Mouse (Mus musculus) lung, embryonic 15.5 days (tissue): ENCODE data around the gene Zcchc9. TPM values are rescaled to one million over a fixed set of nuclear protein-coding genes. Genes with fewer than 3 reads are reported as not detected.
A peak's percentile ranks its signal among the peaks of the same experiment; 100 is the strongest.
"Not testable (repeated sequence)": the region's sequence is repeated elsewhere in the genome, so short reads cannot be mapped to it uniquely, and the experiment has no call there.

Source experiments
- ATAC-seq: fragments of 200-750 bp; cut with Nextera tagmentation; 2 replicates; pipeline ENCODE4 v1.8.0; 2017; ENCODE audit warnings: moderate number of reproducible peaks, borderline replicate concordance; ENCODE audit not compliant: low FRiP score, low TSS enrichment; ENCODE audit errors: extremely low read depth
- H3K27ac ChIP-seq: fragments of 300-500 bp; sonication (generic); 2 replicates; pipeline ENCODE4 v1.5.1; 2015; ENCODE audit warnings: moderate library complexity, mild to moderate bottlenecking, inconsistent platforms
- H3K27me3 ChIP-seq: fragments of 300-500 bp; sonication (generic); 2 replicates; pipeline ENCODE4 v1.6.1; 2015; ENCODE audit warnings: inconsistent platforms
- H3K36me3 ChIP-seq: fragments of 300-500 bp; sonication (generic); 2 replicates; pipeline ENCODE4 v1.6.1; 2015; ENCODE audit warnings: inconsistent platforms
- H3K4me1 ChIP-seq: fragments of 300-500 bp; sonication (generic); 2 replicates; pipeline ENCODE4 v1.6.1; 2015; ENCODE audit warnings: inconsistent platforms
- H3K4me2 ChIP-seq: fragments of 300-500 bp; sonication (generic); 2 replicates; pipeline ENCODE4 v1.6.1; 2015; ENCODE audit warnings: inconsistent platforms, mild to moderate bottlenecking, moderate library complexity
- H3K4me3 ChIP-seq: fragments of 300-500 bp; sonication (generic); 2 replicates; pipeline ENCODE4 v1.5.1; 2015; ENCODE audit warnings: mild to moderate bottlenecking, inconsistent platforms
- H3K9ac ChIP-seq: fragments of 300-500 bp; sonication (generic); 2 replicates; pipeline ENCODE4 v1.6.1; 2015; ENCODE audit warnings: inconsistent platforms
- H3K9me3 ChIP-seq: fragments of 300-500 bp; sonication (generic); 2 replicates; pipeline ENCODE4 v1.6.1; 2016; ENCODE audit warnings: inconsistent platforms
- WGBS: fragments of 180-500 bp; shearing (Covaris S2); methylation state at CpG from one replicate; pipeline ENCODE4 v1.1.7; 2015; 5-methylcytosine and 5-hydroxymethylcytosine counted together
- polyA plus RNA-seq: library from polyadenylated mRNA; unstranded; fragments of >200 nt; fragmentation: Nextera tagmentation; extraction: Ambion mirVana; gene quantifications from 2 replicates; pipeline ENCODE4 v1.2.1, GENCODE M21; 2015

Zcchc9 gene
- polyA plus RNA-seq, 1 experiment from 2014 or later = 33.2 TPM

DNA sequence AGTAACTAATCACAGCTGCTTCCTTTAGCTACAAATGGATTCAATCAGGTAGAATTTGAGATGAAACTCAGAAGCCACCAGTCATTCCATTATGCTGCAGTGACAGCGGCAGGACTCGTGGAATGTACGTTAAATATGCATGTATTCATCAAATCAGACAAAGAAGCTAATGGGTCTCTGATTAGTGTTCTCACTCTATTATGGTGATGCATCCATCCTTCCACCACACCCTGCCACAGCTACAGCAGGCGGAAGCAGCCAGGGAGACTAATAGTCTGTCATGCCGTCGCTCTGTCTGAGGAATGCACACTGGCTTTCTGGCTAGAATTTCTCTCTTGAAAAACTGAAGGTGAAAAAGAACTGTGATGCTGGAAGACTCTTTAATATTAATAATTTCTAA, 11.5 kb downstream of the Zcchc9 start:
- Histone ChIP-seq H3K4me2 (no peak overlapping the region), H3K27me3 (no peaks in the 10 kb centered on the region), H3K9me3 (no peaks in the 10 kb centered on the region), H3K4me1 (no peaks in the 10 kb centered on the region), H3K4me3 (no peak overlapping the region), H3K27ac (no peak overlapping the region), H3K36me3 (peaks cover 44% of the 10 kb centered on the region), H3K9ac (no peak overlapping the region)
- 73% methylated on average over 6 of the region's 6 CpGs for WGBS
- ATAC-seq = no peak

GRCm38 (mm10) chr13:91795593-91795992, 11.9 kb downstream of the Zcchc9 start:
- Histone ChIP-seq H3K4me3 (no peak overlapping the region), H3K4me1 (no peaks in the 10 kb centered on the region), H3K9ac (no peak overlapping the region), H3K36me3 (peaks cover 41% of the 10 kb centered on the region), H3K4me2 (no peak overlapping the region), H3K27me3 (no peaks in the 10 kb centered on the region), H3K27ac (no peak overlapping the region), H3K9me3 (no peaks in the 10 kb centered on the region)
- 76% methylated on average over 10 of the region's 10 CpGs for WGBS
- no peak for ATAC-seq

DNA sequence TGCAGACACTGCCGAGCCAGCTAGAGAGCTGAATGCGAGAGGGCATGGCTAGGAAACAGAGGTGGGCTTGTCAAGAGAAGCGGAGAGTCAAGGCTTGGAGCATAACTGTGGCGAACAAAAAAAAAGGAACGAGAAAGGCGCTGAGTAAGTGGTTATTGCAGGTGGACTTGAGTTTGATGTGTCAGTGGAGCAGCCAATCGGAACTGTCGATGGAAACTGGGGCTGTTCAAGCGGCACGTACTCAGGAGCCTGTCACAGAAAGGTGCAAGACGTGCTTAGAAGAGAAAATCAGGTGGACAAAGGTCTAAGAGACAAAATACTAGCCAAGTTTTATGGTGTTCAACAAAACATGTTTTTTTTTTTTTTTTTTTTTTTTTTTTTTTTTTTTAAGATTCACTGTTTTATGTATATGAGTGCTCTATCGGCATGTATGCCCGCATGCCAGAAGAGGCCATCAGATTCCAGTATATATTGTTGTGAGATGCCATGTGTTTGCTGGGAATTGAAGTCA, 12.5 kb downstream of the Zcchc9 start:
- WGBS = 93% methylated on average over 13 of the region's 13 CpGs
- no peaks in the 10 kb centered on the region for H3K27me3 ChIP-seq
- H3K36me3 ChIP-seq = peaks cover 35% of the 10 kb centered on the region
- H3K4me3 ChIP-seq = no peak overlapping the region
- ATAC-seq = no peak
- no peaks in the 10 kb centered on the region for H3K9me3 ChIP-seq
- no peak overlapping the region for H3K27ac ChIP-seq
- H3K4me1 ChIP-seq = no peaks in the 10 kb centered on the region
- H3K4me2 ChIP-seq = no peak overlapping the region
- no peak overlapping the region for H3K9ac ChIP-seq

- Histone ChIP-seq H3K27ac (no peak overlapping the region), H3K4me1 (no peaks in the 10 kb centered on the region), H3K4me3 (no peak overlapping the region), H3K9ac (no peak overlapping the region), H3K27me3 (no peaks in the 10 kb centered on the region), H3K9me3 (no peaks in the 10 kb centered on the region), H3K36me3 (peaks cover 10% of the 10 kb centered on the region), H3K4me2 (no peak overlapping the region)
- WGBS = 21% methylated on average over 1 of the region's 1 CpGs
- peak; percentile 57; the same call in 1 of the 2 replicates for ATAC-seq
Measured at GRCm38 (mm10) chr13:91792035-91792434, 15.5 kb downstream of the Zcchc9 start.

GRCm38 (mm10) chr13:91779892-91780291, 27.6 kb downstream of the Zcchc9 start:
- no peak overlapping the region for H3K4me2 ChIP-seq
- no peak for ATAC-seq
- H3K27ac ChIP-seq = no peak overlapping the region
- no peak overlapping the region for H3K9ac ChIP-seq
- H3K4me3 ChIP-seq = no peak overlapping the region
- no peaks in the 10 kb centered on the region for H3K27me3 ChIP-seq
- no peaks in the 10 kb centered on the region for H3K9me3 ChIP-seq
- H3K36me3 ChIP-seq = no peaks in the 10 kb centered on the region
- H3K4me1 ChIP-seq = no peaks in the 10 kb centered on the region

GRCm38 (mm10) chr13:91778092-91778491, 29.4 kb downstream of the Zcchc9 start:
- Histone ChIP-seq H3K4me3 (no peak overlapping the region), H3K27me3 (no peaks in the 10 kb centered on the region), H3K4me2 (no peak overlapping the region), H3K27ac (no peak overlapping the region), H3K4me1 (no peaks in the 10 kb centered on the region), H3K9ac (no peak overlapping the region), H3K9me3 (no peaks in the 10 kb centered on the region), H3K36me3 (no peaks in the 10 kb centered on the region)
- ATAC-seq = no peak
- 89% methylated on average over 5 of the region's 5 CpGs for WGBS

DNA sequence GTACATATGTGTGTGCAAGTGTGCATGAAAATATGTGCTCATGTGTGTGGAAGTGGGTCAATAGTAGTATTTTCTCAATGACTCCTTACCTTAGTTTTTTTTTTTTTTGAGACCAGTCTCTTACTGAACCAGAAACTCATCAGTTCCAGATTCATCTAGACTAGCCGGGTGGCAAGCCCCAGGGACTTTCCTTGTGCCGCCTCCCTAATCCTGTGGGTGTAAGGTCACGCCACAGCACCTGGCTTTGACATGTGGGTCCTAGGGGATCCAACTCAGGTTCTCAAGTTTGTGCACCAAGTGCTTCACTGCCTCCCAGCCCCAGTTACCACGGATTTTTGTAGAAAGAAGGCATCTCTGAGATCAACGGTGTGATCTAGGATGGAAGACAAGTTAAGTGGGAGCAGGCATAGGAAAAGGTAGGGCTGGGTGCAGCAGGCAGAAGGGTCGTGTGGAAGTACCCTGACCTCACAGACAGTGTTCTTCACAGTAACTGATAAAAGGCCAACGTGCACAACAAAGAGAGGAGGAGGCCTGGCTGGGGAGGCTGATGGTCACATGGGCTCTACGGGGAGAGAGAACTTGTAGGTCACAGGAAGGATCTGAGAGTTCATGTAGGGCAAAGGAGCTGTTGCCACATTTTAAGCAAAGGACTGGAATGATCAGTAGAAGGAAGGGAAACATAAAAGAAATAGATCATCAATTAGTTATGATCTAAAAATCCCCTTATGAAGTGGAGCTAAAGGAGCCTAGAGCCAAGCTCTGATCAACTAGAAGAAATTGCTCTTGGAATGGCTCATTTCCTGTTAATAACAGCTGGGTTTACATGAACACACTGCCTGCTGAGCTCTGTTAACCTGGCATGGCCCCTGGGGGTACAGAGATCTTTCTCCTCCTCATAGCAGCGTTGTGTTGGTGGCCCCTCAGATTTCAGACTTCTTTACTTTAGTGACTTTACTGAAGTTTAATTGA, 38.5 kb downstream of the Zcchc9 start:
- Histone ChIP-seq H3K4me3 (no peak overlapping the region), H3K27me3 (no peaks in the 10 kb centered on the region), H3K4me1 (no peaks in the 10 kb centered on the region), H3K4me2 (no peak overlapping the region), H3K9ac (no peak overlapping the region), H3K36me3 (no peaks in the 10 kb centered on the region), H3K27ac (no peak overlapping the region), H3K9me3 (no peaks in the 10 kb centered on the region)
- 62% methylated on average over 9 of the region's 9 CpGs for WGBS
- ATAC-seq = no peak

GRCm38 (mm10) chr13:91765627-91766026, 41.9 kb downstream of the Zcchc9 start:
- no peak overlapping the region for H3K4me2 ChIP-seq
- no peaks in the 10 kb centered on the region for H3K9me3 ChIP-seq
- ATAC-seq = no peak
- H3K27ac ChIP-seq = no peak overlapping the region
- WGBS = 86% methylated on average over 4 of the region's 4 CpGs
- H3K4me3 ChIP-seq = no peak overlapping the region
- H3K27me3 ChIP-seq = no peaks in the 10 kb centered on the region
- H3K9ac ChIP-seq = no peak overlapping the region
- no peaks in the 10 kb centered on the region for H3K4me1 ChIP-seq
- H3K36me3 ChIP-seq = no peaks in the 10 kb centered on the region

DNA sequence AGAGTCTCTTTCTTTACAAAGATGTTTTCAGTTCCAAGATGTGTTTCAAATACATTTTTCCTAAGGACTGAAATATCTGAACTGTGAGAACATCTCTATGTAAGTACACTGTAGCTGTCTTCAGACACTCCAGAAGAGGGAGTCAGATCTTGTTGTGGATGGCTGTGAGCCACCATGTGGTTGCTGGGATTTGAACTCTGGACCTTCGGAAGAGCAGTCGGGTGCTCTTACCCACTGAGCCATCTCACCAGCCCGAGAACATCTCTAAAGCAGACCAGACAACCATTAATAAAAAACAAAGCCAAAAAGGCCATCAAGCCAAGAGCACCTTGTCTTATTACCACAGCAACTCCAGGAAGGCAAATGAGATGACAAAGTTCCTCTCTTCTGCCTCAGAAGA, 43.9 kb downstream of the Zcchc9 start:
- not testable (repeated sequence) for H3K36me3 ChIP-seq, H3K9ac ChIP-seq, H3K27ac ChIP-seq, H3K4me2 ChIP-seq, H3K27me3 ChIP-seq, H3K4me3 ChIP-seq, H3K9me3 ChIP-seq, ATAC-seq, H3K4me1 ChIP-seq
- 86% methylated on average over 3 of the region's 3 CpGs for WGBS

GRCm38 (mm10) chr13:91761654-91762445, 45.7 kb downstream of the Zcchc9 start:
- H3K36me3 ChIP-seq = no peaks in the 10 kb centered on the region
- H3K27me3 ChIP-seq = no peaks in the 10 kb centered on the region
- WGBS = 80% methylated on average over 6 of the region's 6 CpGs
- H3K27ac ChIP-seq = no peak overlapping the region
- ATAC-seq = no peak
- H3K4me1 ChIP-seq = no peaks in the 10 kb centered on the region
- H3K9me3 ChIP-seq = no peaks in the 10 kb centered on the region
- H3K4me2 ChIP-seq = no peak overlapping the region
- H3K4me3 ChIP-seq = no peak overlapping the region
- no peak overlapping the region for H3K9ac ChIP-seq

GRCm38 (mm10) chr13:91760302-91761050, 47.0 kb downstream of the Zcchc9 start:
- no peaks in the 10 kb centered on the region for H3K36me3 ChIP-seq
- WGBS = 79% methylated on average over 8 of the region's 8 CpGs
- no peak overlapping the region for H3K4me3 ChIP-seq
- no peak overlapping the region for H3K9ac ChIP-seq
- H3K27me3 ChIP-seq = no peaks in the 10 kb centered on the region
- H3K4me1 ChIP-seq = no peaks in the 10 kb centered on the region
- H3K27ac ChIP-seq = no peak overlapping the region
- ATAC-seq = no peak
- no peaks in the 10 kb centered on the region for H3K9me3 ChIP-seq
- H3K4me2 ChIP-seq = no peak overlapping the region
